In the genomic region with DNA sequence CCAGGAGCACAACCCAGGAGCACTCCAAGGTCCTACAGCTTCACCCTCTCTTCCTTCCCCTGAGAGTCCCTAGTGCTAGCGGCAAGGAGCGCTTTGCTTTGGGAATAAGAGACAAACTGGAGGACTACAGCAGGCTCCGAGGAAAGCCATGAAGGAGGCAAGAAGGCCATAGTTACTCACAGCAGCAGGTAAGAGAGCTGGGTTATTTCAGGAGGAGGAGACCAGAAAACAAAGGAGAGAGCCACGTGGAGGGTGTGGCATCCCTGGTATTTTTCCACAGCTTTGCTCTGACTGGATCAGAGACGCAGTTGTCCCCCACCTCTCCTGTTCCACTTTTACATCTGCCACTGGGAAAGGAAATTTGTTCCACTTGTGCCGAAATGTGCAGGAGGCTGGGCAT, we compare ENCODE assay signal across 12 mouse cellular contexts. TPM values are rescaled to one million over a fixed set of nuclear protein-coding genes. Genes with fewer than 3 reads are reported as not detected.
A peak's percentile ranks its signal among the peaks of the same experiment; 100 is the strongest.
DNase-seq lines count a peak whose midpoint lies in the region; ATAC-seq and TF ChIP-seq lines count a peak whose summit lies in the region.
"Had no signal": no experiment of that assay in that cellular context is flagged by ENCODE, and none has a peak within 500 bp of the region (broad histone marks: within the 10 kb centered on the region; RNA-seq: fewer than 3 reads in every experiment).

No protein-coding gene starts in this region.

- no peaks in the 10 kb centered on the region for H3K27me3 ChIP-seq in heart, embryonic 15.5 days
- no peaks in the 10 kb centered on the region for H3K27me3 ChIP-seq in embryonic facial prominence, embryonic 12.5 days
- no peaks in the 10 kb centered on the region; the same call in 1 of the 2 replicates for H3K27me3 ChIP-seq in limb, embryonic 12.5 days
- H3K27me3 ChIP-seq in midbrain, embryonic 14.5 days (ENCODE audit: control insufficient read depth, insufficient read depth, low read length), result no peaks in the 10 kb centered on the region
- H3K27me3 ChIP-seq: midbrain, embryonic 15.5 days had no signal

- no peaks in the 10 kb centered on the region for H3K9me3 ChIP-seq in heart, embryonic 15.5 days (replicated peaks)
- H3K9me3 ChIP-seq in ES-E14 (ENCODE audit: control insufficient read depth, insufficient read depth, low read depth, low read length), result no peaks in the 10 kb centered on the region
- H3K9me3 ChIP-seq in embryonic facial prominence, embryonic 12.5 days, result no peaks in the 10 kb centered on the region
- H3K9me3 ChIP-seq in limb, embryonic 12.5 days, result no peaks in the 10 kb centered on the region
- no peaks in the 10 kb centered on the region for H3K9me3 ChIP-seq in midbrain, embryonic 14.5 days (ENCODE audit: control insufficient read depth, low read length)
- H3K9me3 ChIP-seq: midbrain, embryonic 15.5 days had no signal

- in situ Hi-C loops in ES-E14 (cut with MboI; ENCODE audit: low sequenced_read_pairs in 2 of 2, unreplicated experiment in 2 of 2), result no loop called here

- no peaks in the 10 kb centered on the region for H3K36me3 ChIP-seq in heart, embryonic 15.5 days
- no peaks in the 10 kb centered on the region for H3K36me3 ChIP-seq in ES-E14 (ENCODE audit: control insufficient read depth, insufficient read depth, low read length, poor library complexity, severe bottlenecking)
- H3K36me3 ChIP-seq in embryonic facial prominence, embryonic 12.5 days, result no peaks in the 10 kb centered on the region
- H3K36me3 ChIP-seq in limb, embryonic 12.5 days, result no peaks in the 10 kb centered on the region
- no peaks in the 10 kb centered on the region for H3K36me3 ChIP-seq in midbrain, embryonic 14.5 days (ENCODE audit: control insufficient read depth, insufficient read depth, low read length)
- H3K36me3 ChIP-seq: midbrain, embryonic 15.5 days had no signal

- H3K4me2 ChIP-seq in heart, embryonic 15.5 days, result no peak overlapping the region; the same call in 1 of the 2 replicates
- no peak overlapping the region for H3K4me2 ChIP-seq in embryonic facial prominence, embryonic 12.5 days (replicated peaks)
- no peak overlapping the region for H3K4me2 ChIP-seq in limb, embryonic 12.5 days
- H3K4me2 ChIP-seq in midbrain, embryonic 14.5 days (ENCODE audit: low read length), result no peak overlapping the region
- H3K4me2 ChIP-seq: midbrain, embryonic 15.5 days had no signal

- H3K4me1 ChIP-seq in heart, embryonic 15.5 days (replicated peaks), result peaks cover 35% of the 10 kb centered on the region
- H3K4me1 ChIP-seq in ES-E14 (ENCODE audit: control insufficient read depth in 2 of 2, insufficient read depth in 2 of 2, low read length in 2 of 2, poor library complexity in 1 of 2), result peaks cover 9 to 20% of the 10 kb centered on the region in 2 experiments; a peak in 3 of 4 replicates
- H3K4me1 ChIP-seq in embryonic facial prominence, embryonic 12.5 days, result peaks cover 20% of the 10 kb centered on the region; the same call in 1 of the 2 replicates
- peaks cover 21% of the 10 kb centered on the region for H3K4me1 ChIP-seq in limb, embryonic 12.5 days (replicated peaks)
- H3K4me1 ChIP-seq in midbrain, embryonic 14.5 days (ENCODE audit: control insufficient read depth, insufficient read depth, low read length), result no peaks in the 10 kb centered on the region
- H3K4me1 ChIP-seq: midbrain, embryonic 15.5 days had no signal

- WGBS in heart, embryonic 15.5 days, result 38% methylated on average over 6 of the region's 6 CpGs
- 55% methylated on average over 6 of the region's 6 CpGs for WGBS in embryonic facial prominence, embryonic 12.5 days
- WGBS in limb, embryonic 12.5 days, result 54% methylated on average over 6 of the region's 6 CpGs
- 63% methylated on average over 6 of the region's 6 CpGs for WGBS in midbrain, embryonic 14.5 days

- ATAC-seq in heart, embryonic 15.5 days (replicated peaks; ENCODE audit: insufficient number of reproducible peaks, insufficient read depth, low FRiP score, low read depth), result no peak; the same call in 1 of the 2 replicates
- no peak for ATAC-seq in embryonic facial prominence, embryonic 12.5 days (ENCODE audit: insufficient number of reproducible peaks, insufficient read depth, low FRiP score, low TSS enrichment)
- ATAC-seq in limb, embryonic 12.5 days (ENCODE audit: insufficient number of reproducible peaks, insufficient read depth, low FRiP score, low TSS enrichment, low read depth), result no peak
- no peak for ATAC-seq in midbrain, embryonic 14.5 days (ENCODE audit: low FRiP score, low TSS enrichment)
- ATAC-seq: hindbrain, postnatal 0 days; midbrain, embryonic 15.5 days had no signal

- no peak for DNase-seq in heart, adult 8-10 months (ENCODE audit: low spot score)
- DNase-seq in ES-E14 (ENCODE audit: low read depth, low spot score), result no peak
- DNase-seq in ovary, adult 18-20 months (ENCODE audit: low spot score), result no peak
- no peak for DNase-seq in thymus, adult 18-20 months
- no peak for DNase-seq in midbrain, embryonic 14.5 days
- DNase-seq: cerebellum, adult 11-12 months; liver had no signal

- no peak overlapping the region for H3K9ac ChIP-seq in heart, embryonic 15.5 days
- H3K9ac ChIP-seq in ES-E14 (ENCODE audit: insufficient read depth, low read depth, low read length, poor library complexity, severe bottlenecking), result peak overlapping the region; percentile 34; the same call in 1 of the 2 replicates
- no peak overlapping the region for H3K9ac ChIP-seq in embryonic facial prominence, embryonic 12.5 days
- no peak overlapping the region for H3K9ac ChIP-seq in limb, embryonic 12.5 days (replicated peaks)
- no peak overlapping the region for H3K9ac ChIP-seq in midbrain, embryonic 14.5 days (replicated peaks; ENCODE audit: low read length)
- H3K9ac ChIP-seq: midbrain, embryonic 15.5 days had no signal

- H3K4me3 ChIP-seq in heart, embryonic 15.5 days, result no peak overlapping the region
- peak overlapping the region; percentile 9 to 48; a peak in 3 of 4 replicates for H3K4me3 ChIP-seq in ES-E14 (ENCODE audit: insufficient read depth in 1 of 2, low read depth in 1 of 2, low read length in 2 of 2, poor library complexity in 1 of 2, severe bottlenecking in 1 of 2)
- H3K4me3 ChIP-seq in embryonic facial prominence, embryonic 12.5 days, result no peak overlapping the region
- H3K4me3 ChIP-seq in limb, embryonic 12.5 days (replicated peaks), result no peak overlapping the region
- no peak overlapping the region for H3K4me3 ChIP-seq in midbrain, embryonic 14.5 days (replicated peaks; ENCODE audit: low read depth, low read length)
- H3K4me3 ChIP-seq: midbrain, embryonic 15.5 days had no signal

- H3K27ac ChIP-seq in heart, embryonic 15.5 days, result peak overlapping the region; percentile 60
- peak overlapping the region; percentile 65; the same call in 1 of the 2 replicates for H3K27ac ChIP-seq in ES-E14 (ENCODE audit: insufficient read depth, low read depth, low read length, poor library complexity, severe bottlenecking)
- 0 out of 2 replicates have a peak overlapping the region, but pooled peaks have one; percentile 17 for H3K27ac ChIP-seq in embryonic facial prominence, embryonic 12.5 days
- peak overlapping the region; percentile 31; the same call in 1 of the 2 replicates for H3K27ac ChIP-seq in limb, embryonic 12.5 days
- no peak overlapping the region for H3K27ac ChIP-seq in midbrain, embryonic 14.5 days (replicated peaks; ENCODE audit: low read depth, low read length)
- H3K27ac ChIP-seq: hindbrain, postnatal 0 days; midbrain, embryonic 15.5 days had no signal

TF ChIP-seq in ES-E14, 5 proteins besides CTCF, POLR2A, EP300 and RAD21:
- no peak for TF ChIP-seq MAFK (IDR thresholded peaks at IDR 0.05; ENCODE audit: insufficient read depth, low read depth, low read length)
- TF ChIP-seq ZNF384 (IDR thresholded peaks at IDR 0.05; ENCODE audit: low read depth, low read length), result no peak
- TF ChIP-seq HCFC1 (IDR thresholded peaks at IDR 0.05; ENCODE audit: borderline replicate concordance, insufficient read depth, low read length), result no peak

RNA-seq across cellular contexts. Expression of a gene that starts 16.6 kb away (rescaled TPM):
- polyA plus RNA-seq in heart, embryonic 15.5 days (2015; fragmentation: Nextera tagmentation; extraction: Ambion mirVana), result 51.2 and 58.7 TPM in 2 replicates
- total RNA-seq in heart, adult 8-10 months (2022), result 10 to 100 TPM; 36.0 to 46.3 (median 40.0) TPM
- 27.8 and 44.9 TPM in 2 replicates for total RNA-seq in ES-E14 (2012; rRNA removed)
- polyA plus RNA-seq in embryonic facial prominence, embryonic 12.5 days (2016; fragmentation: Nextera tagmentation; extraction: Ambion mirVana), result 96.4 and 106 TPM in 2 replicates
- 96.6 and 101 TPM in 2 replicates for polyA plus RNA-seq in limb, embryonic 12.5 days (2016; fragmentation: Nextera tagmentation; extraction: Ambion mirVana)
- 82.0 and 136 TPM in 2 replicates for polyA plus RNA-seq in midbrain, embryonic 14.5 days (2014; fragmentation: Nextera tagmentation; extraction: Ambion mirVana)

RNA-seq across cellular contexts. Expression of a gene that starts 37.5 kb away (rescaled TPM):
- 9.5 and 10.4 TPM in 2 replicates for polyA plus RNA-seq in heart, embryonic 15.5 days (2015; fragmentation: Nextera tagmentation; extraction: Ambion mirVana)
- 10 to 100 TPM; 13.2 to 14.1 (median 13.4) TPM for total RNA-seq in heart, adult 8-10 months (2022)
- total RNA-seq in ES-E14 (2012; rRNA removed), result 13.9 and 14.1 TPM in 2 replicates
- polyA plus RNA-seq in embryonic facial prominence, embryonic 12.5 days (2016; fragmentation: Nextera tagmentation; extraction: Ambion mirVana), result 22.4 and 23.6 TPM in 2 replicates
- 23.2 and 24.1 TPM in 2 replicates for polyA plus RNA-seq in limb, embryonic 12.5 days (2016; fragmentation: Nextera tagmentation; extraction: Ambion mirVana)
- polyA plus RNA-seq in midbrain, embryonic 14.5 days (2014; fragmentation: Nextera tagmentation; extraction: Ambion mirVana), result 23.3 and 27.6 TPM in 2 replicates

Comparison
In these comparisons a context has a peak if more than half of its experiments do, and no peak if none do; other contexts are left out.
1. H3K4me3 ChIP-seq: peak in ES-E14 (2 of 2); none in heart, embryonic 15.5 days (single experiment), embryonic facial prominence, embryonic 12.5 days (single experiment), limb, embryonic 12.5 days (single experiment) and midbrain, embryonic 14.5 days (single experiment).